Mouse (Mus musculus) intestine, embryonic 15.5 days (tissue): ENCODE measurements around the gene C1ra. TPM values are rescaled to one million over a fixed set of nuclear protein-coding genes. Genes with fewer than 3 reads are reported as not detected.
"Not testable (repeated sequence)": the region's sequence is repeated elsewhere in the genome, so short reads cannot be mapped to it uniquely, and the experiment has no call there.

ENCODE experiments used
- ATAC-seq: fragments of 200-750 bp; cut with Nextera tagmentation; 2 replicates; pipeline ENCODE4 v1.8.0; 2017; ENCODE audit warnings: moderate TSS enrichment, moderate library complexity
- H3K27ac ChIP-seq: fragments of 300-500 bp; sonication (generic); 2 replicates; pipeline ENCODE4 v1.5.1; 2015; ENCODE audit warnings: mild to moderate bottlenecking, inconsistent platforms
- H3K27me3 ChIP-seq: fragments of 300-500 bp; sonication (generic); replicated peaks from 2 replicates; pipeline ENCODE4 v1.6.1; 2015; ENCODE audit warnings: inconsistent platforms
- H3K36me3 ChIP-seq: fragments of 300-500 bp; sonication (generic); 2 replicates; pipeline ENCODE4 v1.6.1; 2015; ENCODE audit warnings: inconsistent platforms
- H3K4me1 ChIP-seq: fragments of 300-500 bp; sonication (generic); replicated peaks from 2 replicates; pipeline ENCODE4 v1.6.1; 2015; ENCODE audit warnings: inconsistent platforms
- H3K4me2 ChIP-seq: fragments of 300-500 bp; sonication (generic); replicated peaks from 2 replicates; pipeline ENCODE4 v1.6.1; 2015; ENCODE audit warnings: mild to moderate bottlenecking, inconsistent platforms
- H3K4me3 ChIP-seq: fragments of 300-500 bp; sonication (generic); replicated peaks from 2 replicates; pipeline ENCODE4 v1.5.1; 2015; ENCODE audit warnings: inconsistent platforms
- H3K9ac ChIP-seq: fragments of 300-500 bp; sonication (generic); 2 replicates; pipeline ENCODE4 v1.6.1; 2015; ENCODE audit warnings: inconsistent platforms
- H3K9me3 ChIP-seq: fragments of 300-500 bp; sonication (generic); 2 replicates; pipeline ENCODE4 v1.6.1; 2016; ENCODE audit warnings: inconsistent platforms
- WGBS: fragments of 180-500 bp; shearing (Covaris S2); methylation state at CpG from one replicate; pipeline ENCODE4 v1.1.7; 2015; 5-methylcytosine and 5-hydroxymethylcytosine counted together
- polyA plus RNA-seq: library from polyadenylated mRNA; unstranded; fragments of >200 nt; fragmentation: Nextera tagmentation; extraction: Ambion mirVana; gene quantifications from 2 replicates; pipeline ENCODE4 v1.2.1, GENCODE M21; 2015

C1ra gene
- polyA plus RNA-seq, 1 experiment from 2014 or later, result 4.0 TPM

- H3K9me3 ChIP-seq, H3K36me3 ChIP-seq, H3K27ac ChIP-seq, H3K4me2 ChIP-seq, H3K9ac ChIP-seq, H3K27me3 ChIP-seq, ATAC-seq, H3K4me3 ChIP-seq, H3K4me1 ChIP-seq: not testable (repeated sequence)
- 93% methylated on average over 4 of the region's 4 CpGs for WGBS
Measured at GRCm38 (mm10) chr6:124517733-124518132, 5.5 kb downstream of the C1ra start.

GRCm38 (mm10) chr6:124522082-124522481, 9.9 kb downstream of the C1ra start:
- not testable (repeated sequence) for H3K36me3 ChIP-seq, ATAC-seq
- 73% methylated on average over 7 of the region's 7 CpGs for WGBS

GRCm38 (mm10) chr6:124527881-124528280, 15.7 kb downstream of the C1ra start:
- no peaks in the 10 kb centered on the region for H3K27me3 ChIP-seq
- H3K4me2 ChIP-seq, result no peak overlapping the region
- H3K4me3 ChIP-seq, result no peak overlapping the region
- no peaks in the 10 kb centered on the region for H3K9me3 ChIP-seq
- no peak overlapping the region for H3K27ac ChIP-seq
- H3K36me3 ChIP-seq, result no peaks in the 10 kb centered on the region
- no peaks in the 10 kb centered on the region for H3K4me1 ChIP-seq
- H3K9ac ChIP-seq, result no peak overlapping the region
- 59% methylated on average over 3 of the region's 3 CpGs for WGBS
- peak; percentile 91 for ATAC-seq

More at GRCm38 (mm10) chr6:124522082-124522481, 9.9 kb downstream of the C1ra start:
- not testable (repeated sequence) for H3K27ac ChIP-seq, H3K4me2 ChIP-seq, H3K9ac ChIP-seq, H3K9me3 ChIP-seq, H3K4me1 ChIP-seq, H3K4me3 ChIP-seq, H3K27me3 ChIP-seq

GRCm38 (mm10) chr6:124531077-124531476, 18.9 kb downstream of the C1ra start:
- no peak overlapping the region for H3K4me3 ChIP-seq
- H3K36me3 ChIP-seq, result no peaks in the 10 kb centered on the region
- H3K4me1 ChIP-seq, result no peaks in the 10 kb centered on the region
- no peak overlapping the region for H3K9ac ChIP-seq
- no peak overlapping the region for H3K4me2 ChIP-seq
- no peaks in the 10 kb centered on the region for H3K27me3 ChIP-seq
- no peaks in the 10 kb centered on the region for H3K9me3 ChIP-seq
- peak; percentile 69 for ATAC-seq
- no peak overlapping the region for H3K27ac ChIP-seq
- WGBS, result 78% methylated on average over 8 of the region's 8 CpGs

- not testable (repeated sequence) for H3K4me2 ChIP-seq, H3K27ac ChIP-seq, H3K27me3 ChIP-seq, H3K9me3 ChIP-seq, H3K9ac ChIP-seq, H3K36me3 ChIP-seq, ATAC-seq, H3K4me1 ChIP-seq, H3K4me3 ChIP-seq
- 73% methylated on average over 8 of the region's 8 CpGs for WGBS
Measured at GRCm38 (mm10) chr6:124536125-124536829, 24.1 kb downstream of the C1ra start.

- H3K27ac ChIP-seq, H3K9ac ChIP-seq, H3K4me2 ChIP-seq, H3K27me3 ChIP-seq, H3K9me3 ChIP-seq, H3K4me1 ChIP-seq, H3K4me3 ChIP-seq, H3K36me3 ChIP-seq, ATAC-seq: not testable (repeated sequence)
- 86% methylated on average over 2 of the region's 2 CpGs for WGBS
Measured at GRCm38 (mm10) chr6:124541176-124541575, 29.0 kb downstream of the C1ra start.

- not testable (repeated sequence) for H3K4me2 ChIP-seq, H3K4me1 ChIP-seq, H3K9me3 ChIP-seq, H3K36me3 ChIP-seq, H3K27me3 ChIP-seq, H3K27ac ChIP-seq, H3K4me3 ChIP-seq, H3K9ac ChIP-seq
- 0% methylated on average over 1 of the region's 1 CpGs for WGBS
- ATAC-seq, result peak; percentile 63
Measured at GRCm38 (mm10) chr6:124542284-124542683, 30.1 kb downstream of the C1ra start, which contains the start of gene C1s1. C1s1 (minus strand) TSS chr6:124542359.

- Histone ChIP-seq H3K36me3 (no peaks in the 10 kb centered on the region), H3K27ac (no peak overlapping the region), H3K4me2 (no peak overlapping the region), H3K27me3 (no peaks in the 10 kb centered on the region), H3K4me1 (no peaks in the 10 kb centered on the region), H3K9me3 (no peaks in the 10 kb centered on the region), H3K4me3 (no peak overlapping the region), H3K9ac (no peak overlapping the region)
- no peak for ATAC-seq
- 81% methylated on average over 6 of the region's 6 CpGs for WGBS
Measured at GRCm38 (mm10) chr6:124544466-124544865, 32.3 kb downstream of the C1ra start.

GRCm38 (mm10) chr6:124545425-124545824, 33.2 kb downstream of the C1ra start:
- no peaks in the 10 kb centered on the region for H3K4me1 ChIP-seq
- no peaks in the 10 kb centered on the region for H3K27me3 ChIP-seq
- WGBS, result 77% methylated on average over 2 of the region's 2 CpGs
- H3K4me3 ChIP-seq, result no peak overlapping the region
- H3K9ac ChIP-seq, result no peak overlapping the region
- H3K4me2 ChIP-seq, result no peak overlapping the region
- H3K36me3 ChIP-seq, result no peaks in the 10 kb centered on the region
- H3K9me3 ChIP-seq, result no peaks in the 10 kb centered on the region
- no peak for ATAC-seq
- H3K27ac ChIP-seq, result no peak overlapping the region

GRCm38 (mm10) chr6:124547979-124548378, 35.8 kb downstream of the C1ra start:
- 96% methylated on average over 3 of the region's 3 CpGs for WGBS
- H3K4me2 ChIP-seq, H3K4me3 ChIP-seq, H3K36me3 ChIP-seq, H3K27ac ChIP-seq, ATAC-seq, H3K4me1 ChIP-seq, H3K27me3 ChIP-seq, H3K9ac ChIP-seq, H3K9me3 ChIP-seq: not testable (repeated sequence)

- no peaks in the 10 kb centered on the region for H3K4me1 ChIP-seq
- H3K9ac ChIP-seq, result no peak overlapping the region
- H3K4me2 ChIP-seq, result no peak overlapping the region
- no peak overlapping the region for H3K4me3 ChIP-seq
- H3K9me3 ChIP-seq, result 0 out of 2 replicates have a peak, but pooled peaks cover 2% of the 10 kb centered on the region
- peak; percentile 89 for ATAC-seq
- 72% methylated on average over 3 of the region's 3 CpGs for WGBS
- no peak overlapping the region for H3K27ac ChIP-seq
- no peaks in the 10 kb centered on the region for H3K36me3 ChIP-seq
- H3K27me3 ChIP-seq, result no peaks in the 10 kb centered on the region
Measured at GRCm38 (mm10) chr6:124549023-124549550, 36.9 kb downstream of the C1ra start.

- H3K9me3 ChIP-seq, result 0 out of 2 replicates have a peak, but pooled peaks cover 2% of the 10 kb centered on the region
- no peaks in the 10 kb centered on the region for H3K4me1 ChIP-seq
- H3K27ac ChIP-seq, result no peak overlapping the region
- WGBS, result 67% methylated on average over 22 of the region's 22 CpGs
- no peaks in the 10 kb centered on the region for H3K27me3 ChIP-seq
- no peak overlapping the region for H3K4me3 ChIP-seq
- H3K9ac ChIP-seq, result no peak overlapping the region
- ATAC-seq, result no peak
- H3K4me2 ChIP-seq, result no peak overlapping the region
- no peaks in the 10 kb centered on the region for H3K36me3 ChIP-seq
Measured at GRCm38 (mm10) chr6:124552766-124553165, 40.6 kb downstream of the C1ra start.

- not testable (repeated sequence) for H3K27me3 ChIP-seq, H3K27ac ChIP-seq, H3K4me3 ChIP-seq, H3K9ac ChIP-seq, ATAC-seq, H3K4me2 ChIP-seq, H3K36me3 ChIP-seq, H3K9me3 ChIP-seq, H3K4me1 ChIP-seq
- WGBS, result 77% methylated on average over 2 of the region's 2 CpGs
Measured at GRCm38 (mm10) chr6:124555956-124556355, 43.8 kb downstream of the C1ra start.
